Mouse (Mus musculus): Measurements from ENCODE around the gene Plxnb2. TPM values are rescaled to one million over a fixed set of nuclear protein-coding genes. Genes with fewer than 3 reads are reported as not detected.
A peak's percentile ranks its signal among the peaks of the same experiment; 100 is the strongest.

Plxnb2 gene
- total RNA-seq, 2 experiments from 2014 or later = 50.7 to 52.0 TPM

- DNase-seq (ENCODE audit: low spot score in 2 of 2) = no peak
- intact Hi-C loops (cut with DNase I) = no loop called here
These were observed 1.7 kb upstream of the Plxnb2 start for GRCm38 (mm10) chr15:89182328-89182741.

GRCm38 (mm10) chr15:89181561-89182270, 1.1 kb upstream of the Plxnb2 start:
- DNase-seq (ENCODE audit: low spot score in 2 of 2) = no peak
- intact Hi-C loops (cut with DNase I) = loop anchor here (1.0 kb wide), 1 partner anchor 30 kb away; the partner anchor contains the start of gene Ppp6r2

- intact Hi-C loops (cut with DNase I) = no loop called here
- DNase-seq (ENCODE audit: low spot score in 2 of 2) = no peak
These were observed 477 bp downstream of the Plxnb2 start for GRCm38 (mm10) chr15:89180081-89180541.

- intact Hi-C loops (cut with DNase I) = no loop called here
- DNase-seq (ENCODE audit: low spot score in 2 of 2) = no peak
These were observed 991 bp downstream of the Plxnb2 start for GRCm38 (mm10) chr15:89179630-89179964.

- intact Hi-C loops (cut with DNase I) = no loop called here
- DNase-seq (ENCODE audit: low spot score in 2 of 2) = no peak
These were observed 1.5 kb downstream of the Plxnb2 start for GRCm38 (mm10) chr15:89178954-89179629.

GRCm38 (mm10) chr15:89178260-89178860, 2.2 kb downstream of the Plxnb2 start:
- DNase-seq (ENCODE audit: low spot score in 2 of 2) = no peak
- intact Hi-C loops (cut with DNase I) = no loop called here

GRCm38 (mm10) chr15:89177576-89178259, 2.9 kb downstream of the Plxnb2 start:
- intact Hi-C loops (cut with DNase I) = no loop called here
- DNase-seq (ENCODE audit: low spot score in 2 of 2) = no peak

GRCm38 (mm10) chr15:89177121-89177520, 3.5 kb downstream of the Plxnb2 start:
- DNase-seq (ENCODE audit: low spot score in 2 of 2) = peak in 1 of 2 experiments; percentile 69
- intact Hi-C loops (cut with DNase I) = no loop called here

- DNase-seq (ENCODE audit: low spot score in 2 of 2) = no peak
- intact Hi-C loops (cut with DNase I) = no loop called here
These were observed 5.0 kb downstream of the Plxnb2 start for GRCm38 (mm10) chr15:89175411-89176155.

GRCm38 (mm10) chr15:89174889-89175339, 5.7 kb downstream of the Plxnb2 start:
- no peak for DNase-seq (ENCODE audit: low spot score in 2 of 2)
- intact Hi-C loops (cut with DNase I) = no loop called here

- intact Hi-C loops (cut with DNase I) = no loop called here
- DNase-seq (ENCODE audit: low spot score in 2 of 2) = no peak
These were observed 6.7 kb downstream of the Plxnb2 start for GRCm38 (mm10) chr15:89173906-89174214.

GRCm38 (mm10) chr15:89173024-89173905, 7.3 kb downstream of the Plxnb2 start:
- DNase-seq (ENCODE audit: low spot score in 2 of 2) = peak; percentile 63 to 64
- intact Hi-C loops (cut with DNase I) = no loop called here

- no peak for DNase-seq (ENCODE audit: low spot score in 2 of 2)
- intact Hi-C loops (cut with DNase I) = no loop called here
These were observed 8.2 kb downstream of the Plxnb2 start for GRCm38 (mm10) chr15:89172276-89172935.

- DNase-seq (ENCODE audit: low spot score in 2 of 2) = no peak
- intact Hi-C loops (cut with DNase I) = no loop called here
These were observed 9.0 kb downstream of the Plxnb2 start for GRCm38 (mm10) chr15:89171526-89172051.

GRCm38 (mm10) chr15:89170102-89170501, 10.5 kb downstream of the Plxnb2 start:
- no peak for DNase-seq (ENCODE audit: low spot score in 2 of 2)
- intact Hi-C loops (cut with DNase I) = no loop called here

- intact Hi-C loops (cut with DNase I) = no loop called here
- DNase-seq (ENCODE audit: low spot score in 2 of 2) = peak; percentile 83 to 92
These were observed 11.2 kb downstream of the Plxnb2 start for GRCm38 (mm10) chr15:89169431-89169830.

GRCm38 (mm10) chr15:89168922-89169321, 11.7 kb downstream of the Plxnb2 start:
- DNase-seq (ENCODE audit: low spot score in 2 of 2) = no peak
- intact Hi-C loops (cut with DNase I) = no loop called here

- intact Hi-C loops (cut with DNase I) = no loop called here
- DNase-seq (ENCODE audit: low spot score in 2 of 2) = no peak
These were observed 15.1 kb downstream of the Plxnb2 start for GRCm38 (mm10) chr15:89165478-89165877.
